Mouse (Mus musculus) large intestine, adult 2 months (tissue): Measurements from ENCODE around the gene Usp37. TPM values are rescaled to one million over a fixed set of nuclear protein-coding genes. Genes with fewer than 3 reads are reported as not detected.

Source experiments
- DNase-seq: peaks from one replicate; pipeline ENCODE4 v3.0.0-alpha.2; 2012; ENCODE audit warnings: low read depth, low spot score
- WGBS: fragments of 180-500 bp; shearing (Covaris S2); methylation state at CpG from one replicate; pipeline ENCODE4 v1.1.7; 2018; 5-methylcytosine and 5-hydroxymethylcytosine counted together
- polyA plus RNA-seq: library from polyadenylated mRNA; depleted of rRNA; stranded (reverse); fragments of >200 nt; gene quantifications from 2 replicates; pipeline ENCODE4 v1.2.3, GENCODE M21; 2012; rRNA removed

The Usp37 gene
- polyA plus RNA-seq, 1 experiment = 2.6 TPM

DNA sequence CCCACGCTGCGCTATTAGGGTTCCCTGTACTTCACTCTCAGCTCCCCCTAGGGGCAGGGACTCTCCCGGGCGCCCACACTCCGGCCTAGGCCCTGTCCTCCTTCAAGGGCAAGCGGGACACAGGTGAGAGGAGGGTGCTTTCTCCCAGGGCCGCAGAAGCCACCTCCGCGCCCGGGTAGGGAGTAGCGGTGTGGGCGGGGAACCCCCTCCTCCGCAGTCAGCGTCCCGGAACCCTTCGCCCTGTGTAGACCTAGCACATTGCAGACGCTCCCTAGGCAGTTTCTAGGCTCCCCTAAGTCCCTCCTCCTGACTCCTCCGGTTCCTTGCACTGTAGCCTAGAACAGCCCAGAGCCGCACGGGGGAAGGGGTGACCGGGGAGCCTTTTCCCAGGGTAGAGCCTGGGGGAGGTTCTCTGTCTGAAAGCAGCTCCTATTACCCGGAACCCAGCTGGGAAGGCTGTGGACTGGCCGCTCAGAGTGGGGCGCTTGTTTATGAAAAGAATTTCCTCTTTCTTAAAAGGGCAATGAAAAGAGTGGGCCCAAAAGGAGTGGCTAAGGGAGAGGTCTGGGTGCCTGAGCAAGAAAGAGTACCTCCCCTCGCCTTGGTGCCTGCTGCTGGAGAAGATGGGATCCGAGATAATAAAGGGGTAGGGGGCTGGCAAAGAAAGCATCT, 157.2 kb downstream of the Usp37 start:
- whole genome bisulfite sequencing = under 1% methylated on average over 26 of the region's 26 CpGs
- no peak for DNase-seq

DNA sequence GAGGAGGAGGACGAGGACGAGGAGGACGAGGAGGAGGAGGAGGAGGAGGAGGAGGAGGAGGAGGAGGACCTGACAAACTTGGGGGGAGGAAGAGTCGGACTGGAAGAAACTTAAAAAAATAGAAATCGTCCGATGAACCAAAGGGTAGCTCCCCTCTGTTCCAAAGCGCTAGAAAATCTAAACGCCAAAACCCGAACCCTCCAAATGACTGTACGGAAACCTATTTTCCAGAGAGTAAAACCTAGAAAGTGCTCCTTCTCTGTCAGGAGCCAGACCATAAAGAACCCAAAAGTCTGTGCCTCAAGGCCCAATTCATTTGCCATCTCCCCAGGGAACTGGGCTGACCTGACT, 157.7 kb downstream of the Usp37 start:
- no peak for DNase-seq
- 19% methylated on average over 10 of the region's 10 CpGs for WGBS

DNA sequence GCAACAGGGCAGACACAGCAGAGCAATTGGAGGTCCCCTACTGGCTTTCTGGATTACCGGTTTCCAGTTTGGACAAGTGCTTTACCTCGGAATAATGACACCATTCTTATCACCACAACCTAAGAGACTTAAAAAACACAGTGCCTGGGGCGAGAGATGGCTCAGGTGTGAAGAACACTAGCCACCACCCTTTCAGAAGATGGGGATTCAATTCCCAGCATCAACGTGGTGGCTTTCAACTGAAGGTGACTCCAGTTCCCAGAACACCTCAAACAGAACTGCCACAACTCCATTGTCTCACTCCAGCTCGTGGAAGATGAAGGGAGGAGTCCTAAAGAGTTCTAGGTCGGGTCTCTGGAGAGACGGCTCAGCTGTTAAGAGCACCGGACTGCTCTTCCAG, 158.6 kb downstream of the Usp37 start:
- DNase-seq = no peak
- WGBS = 89% methylated on average over 8 of the region's 8 CpGs

Other genes starting within 250 kb of the Usp37 start
- 167 and 361 TPM in 2 replicates for gene Tmbim1, start 238.7 kb downstream of the Usp37 start, polyA plus RNA-seq
- gene Catip, start 182.2 kb downstream of the Usp37 start, polyA plus RNA-seq = 0.24 and 0.29 TPM in 2 replicates
- gene Slc11a1, start 169.1 kb downstream of the Usp37 start, polyA plus RNA-seq = 16.0 and 20.0 TPM in 2 replicates
- 114 and 132 TPM in 2 replicates for gene Ctdsp1, start 152.8 kb downstream of the Usp37 start, polyA plus RNA-seq
- gene Vil1, start 134.9 kb downstream of the Usp37 start, polyA plus RNA-seq = 464 and 1,049 TPM in 2 replicates
- 25.5 and 35.7 TPM in 2 replicates for gene Cnot9, start 38.2 kb downstream of the Usp37 start, polyA plus RNA-seq
- gene Plcd4, start 1.4 kb downstream of the Usp37 start, polyA plus RNA-seq = 0.11 TPM in 2 replicates
- gene Zfp142, start 44.0 kb upstream of the Usp37 start, polyA plus RNA-seq = 5.3 and 7.4 TPM in 2 replicates
- 16.3 and 18.5 TPM in 2 replicates for gene Bcs1l, start 44.0 kb upstream of the Usp37 start, polyA plus RNA-seq
- 40.2 and 52.1 TPM in 2 replicates for gene Rnf25, start 57.1 kb upstream of the Usp37 start, polyA plus RNA-seq
- 0.61 and 0.63 TPM in 2 replicates for gene Stk36, start 57.2 kb upstream of the Usp37 start, polyA plus RNA-seq
- 9.1 and 14.3 TPM in 2 replicates for gene Ttll4, start 117.5 kb upstream of the Usp37 start, polyA plus RNA-seq
- gene Cyp27a1, start 169.3 kb upstream of the Usp37 start, polyA plus RNA-seq = 17.2 and 32.6 TPM in 2 replicates
- gene Prkag3, start 204.9 kb upstream of the Usp37 start, polyA plus RNA-seq = 0.10 and 0.45 TPM in 2 replicates
- 1.2 and 3.4 TPM in 2 replicates for gene Wnt6, start 227.6 kb upstream of the Usp37 start, polyA plus RNA-seq
- gene Wnt10a, start 247.2 kb upstream of the Usp37 start, polyA plus RNA-seq = 0.04 and 0.25 TPM in 2 replicates